Mouse (Mus musculus): Measurements from ENCODE around the gene Entpd7. TPM values are rescaled to one million over a fixed set of nuclear protein-coding genes. Genes with fewer than 3 reads are reported as not detected.

The Entpd7 gene
- polyA plus RNA-seq, 1 experiment: 4.1 TPM

DNA sequence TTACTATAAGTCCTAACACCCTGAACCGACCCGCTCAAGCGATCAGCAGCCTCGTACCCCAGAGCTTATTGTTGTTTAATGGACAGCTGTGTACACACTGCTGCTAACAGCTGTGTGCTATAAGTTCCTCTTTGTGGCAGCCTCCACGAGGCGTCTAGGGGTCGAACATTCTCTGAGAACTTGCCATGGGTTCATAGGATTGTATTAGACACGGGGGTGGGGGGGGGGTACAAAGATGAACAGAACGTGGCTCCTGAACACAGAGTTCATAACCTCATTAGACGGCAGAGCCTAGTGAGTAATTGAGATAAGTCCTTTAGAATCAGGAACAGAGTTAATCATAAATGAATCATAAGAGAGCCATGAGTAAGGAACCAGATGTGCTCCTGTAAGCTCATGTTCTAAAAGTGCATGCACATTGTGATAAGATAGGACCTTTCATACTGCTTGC lies 6.1 kb downstream of the Entpd7 start:
- 61% methylated on average over 10 of the region's 10 CpGs for WGBS
- Histone ChIP-seq H3K4me3 (replicated peaks; ENCODE audit: extremely low read depth, low read depth, low read length) (no peak overlapping the region), H3K4me1 (ENCODE audit: control insufficient read depth, insufficient read depth, low read length) (no peaks in the 10 kb centered on the region)
- TF ChIP-seq CTCF (IDR thresholded peaks at IDR 0.05; ENCODE audit: insufficient read depth, low read length) (no peak), POLR2A (IDR thresholded peaks at IDR 0.05; ENCODE audit: borderline replicate concordance, extremely low read depth, low read depth, low read length) (no peak)
- no peak for DNase-seq

DNA sequence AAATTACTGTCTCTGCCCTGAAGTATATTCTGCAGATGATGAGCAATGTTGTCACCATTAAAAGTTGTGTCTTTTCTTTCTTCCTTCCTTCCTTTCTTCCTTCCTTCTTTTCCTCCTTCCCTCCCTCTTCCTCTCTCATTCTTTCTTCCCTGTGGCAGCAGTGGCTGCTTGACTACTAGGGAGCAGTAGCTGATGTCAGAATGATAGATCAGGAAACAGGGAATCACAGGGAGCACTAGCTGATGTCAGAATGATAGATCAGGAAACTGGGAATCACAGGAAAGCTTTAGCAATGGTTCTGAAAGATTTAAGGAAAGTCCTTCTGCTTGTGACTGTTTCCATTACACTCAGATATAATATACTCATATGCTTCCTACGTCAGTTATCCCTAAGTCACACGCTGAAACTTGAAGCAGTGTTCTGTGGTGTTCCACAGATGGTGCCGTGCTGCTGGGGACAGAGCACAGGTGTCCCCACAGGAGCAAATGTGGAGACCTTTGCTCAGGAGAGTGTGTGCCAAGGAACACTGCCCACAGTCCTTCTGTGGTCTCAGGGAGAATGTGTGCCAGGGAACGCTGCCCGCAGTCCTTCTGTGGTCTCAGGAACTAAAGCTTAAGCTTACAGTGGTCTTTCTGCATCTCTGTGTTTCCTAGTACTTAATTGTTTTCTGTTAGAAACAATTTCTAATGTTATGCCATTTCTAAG lies 8.3 kb downstream of the Entpd7 start:
- no peak overlapping the region for H3K4me3 ChIP-seq (replicated peaks; ENCODE audit: extremely low read depth, low read depth, low read length)
- no peak for TF ChIP-seq CTCF (IDR thresholded peaks at IDR 0.05; ENCODE audit: insufficient read depth, low read length)
- TF ChIP-seq POLR2A (IDR thresholded peaks at IDR 0.05; ENCODE audit: borderline replicate concordance, extremely low read depth, low read depth, low read length): no peak
- DNase-seq: no peak
- WGBS: 90% methylated on average over 5 of the region's 5 CpGs
- no peaks in the 10 kb centered on the region for H3K4me1 ChIP-seq (ENCODE audit: control insufficient read depth, insufficient read depth, low read length)

- Histone ChIP-seq H3K4me3 (replicated peaks; ENCODE audit: extremely low read depth, low read depth, low read length) (no peak overlapping the region), H3K4me1 (ENCODE audit: control insufficient read depth, insufficient read depth, low read length) (no peaks in the 10 kb centered on the region)
- TF ChIP-seq POLR2A (IDR thresholded peaks at IDR 0.05; ENCODE audit: borderline replicate concordance, extremely low read depth, low read depth, low read length): no peak
- no peak for TF ChIP-seq CTCF (IDR thresholded peaks at IDR 0.05; ENCODE audit: insufficient read depth, low read length)
- DNase-seq: no peak
- 70% methylated on average over 11 of the region's 11 CpGs for WGBS
These were observed 9.7 kb downstream of the Entpd7 start for GRCm38 (mm10) chr19:43699021-43699762.

DNA sequence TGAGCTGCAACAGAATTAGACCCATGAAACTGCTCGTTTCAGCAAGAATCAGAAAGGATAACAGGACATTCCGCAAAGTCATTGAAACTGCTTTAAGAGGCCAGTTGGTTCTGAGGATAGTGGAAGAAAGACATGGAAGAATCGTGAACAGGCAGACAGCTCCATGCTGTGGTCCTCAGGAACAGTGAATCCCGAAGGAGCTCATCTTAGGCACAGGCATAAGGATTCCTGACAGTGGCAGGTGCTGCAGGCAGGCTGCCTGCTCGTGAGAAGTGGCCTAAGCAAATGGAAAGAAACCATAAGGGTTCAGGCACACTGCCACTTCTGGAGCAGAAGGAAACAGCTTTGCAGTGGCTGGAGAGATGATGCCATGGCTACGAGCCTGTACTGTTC lies 10.3 kb downstream of the Entpd7 start:
- Histone ChIP-seq H3K4me1 (ENCODE audit: control insufficient read depth, insufficient read depth, low read length) (no peaks in the 10 kb centered on the region), H3K4me3 (replicated peaks; ENCODE audit: extremely low read depth, low read depth, low read length) (no peak overlapping the region)
- no peak for DNase-seq
- 84% methylated on average over 6 of the region's 6 CpGs for WGBS
- TF ChIP-seq CTCF (IDR thresholded peaks at IDR 0.05; ENCODE audit: insufficient read depth, low read length) (no peak), POLR2A (IDR thresholded peaks at IDR 0.05; ENCODE audit: borderline replicate concordance, extremely low read depth, low read depth, low read length) (no peak)

DNA sequence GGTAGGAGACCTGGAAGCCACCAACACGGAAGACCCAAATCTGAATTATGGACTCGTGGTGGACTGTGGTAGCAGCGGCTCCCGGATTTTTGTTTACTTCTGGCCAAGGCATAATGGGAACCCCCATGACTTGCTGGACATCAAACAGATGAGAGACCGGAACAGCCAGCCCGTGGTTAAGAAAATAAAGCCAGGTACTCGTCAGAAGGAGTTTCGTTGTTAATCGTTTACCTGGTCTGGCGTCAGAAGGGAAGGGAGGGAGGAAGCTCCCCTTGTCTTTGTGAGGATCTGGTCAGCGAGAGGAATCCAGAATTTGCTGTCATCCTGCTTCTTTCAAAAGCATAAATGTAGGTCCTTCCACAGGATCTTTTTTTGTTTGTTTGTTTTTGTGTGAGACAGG lies 14.7 kb downstream of the Entpd7 start:
- Histone ChIP-seq H3K4me3 (replicated peaks; ENCODE audit: extremely low read depth, low read depth, low read length) (no peak overlapping the region), H3K4me1 (ENCODE audit: control insufficient read depth, insufficient read depth, low read length) (no peaks in the 10 kb centered on the region)
- 81% methylated on average over 11 of the region's 11 CpGs for WGBS
- TF ChIP-seq CTCF (IDR thresholded peaks at IDR 0.05; ENCODE audit: insufficient read depth, low read length) (no peak), POLR2A (IDR thresholded peaks at IDR 0.05; ENCODE audit: borderline replicate concordance, extremely low read depth, low read depth, low read length) (no peak)
- DNase-seq: no peak

GRCm38 (mm10) chr19:43704787-43705497 lies 15.5 kb downstream of the Entpd7 start:
- 93% methylated on average over 17 of the region's 17 CpGs for WGBS
- H3K4me3 ChIP-seq (replicated peaks; ENCODE audit: extremely low read depth, low read depth, low read length): no peak overlapping the region
- no peak for DNase-seq
- TF ChIP-seq POLR2A (IDR thresholded peaks at IDR 0.05; ENCODE audit: borderline replicate concordance, extremely low read depth, low read depth, low read length): no peak
- no peak for TF ChIP-seq CTCF (IDR thresholded peaks at IDR 0.05; ENCODE audit: insufficient read depth, low read length)
- no peaks in the 10 kb centered on the region for H3K4me1 ChIP-seq (ENCODE audit: control insufficient read depth, insufficient read depth, low read length)

DNA sequence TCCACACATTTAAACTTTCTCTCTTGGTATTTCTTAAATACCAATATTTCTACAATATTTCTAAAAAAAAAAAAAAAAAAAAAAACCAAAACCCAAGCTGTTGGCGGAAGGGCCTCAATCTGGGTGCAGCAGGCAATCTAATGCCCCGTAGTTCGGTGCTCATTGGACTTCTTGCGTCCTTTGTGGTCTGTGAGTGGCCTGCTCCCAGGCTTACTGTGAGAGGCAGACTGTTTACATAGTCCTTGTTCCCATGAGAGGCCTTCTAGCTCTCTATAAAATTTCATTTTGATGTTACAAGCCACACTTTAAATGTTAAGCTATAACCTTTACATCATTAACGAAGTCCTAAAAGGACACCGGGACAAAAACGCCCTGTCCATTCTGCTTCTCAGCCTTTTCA lies 18.7 kb downstream of the Entpd7 start:
- 66% methylated on average over 7 of the region's 7 CpGs for WGBS
- no peak for DNase-seq
- Histone ChIP-seq H3K4me3 (replicated peaks; ENCODE audit: extremely low read depth, low read depth, low read length) (no peak overlapping the region), H3K4me1 (ENCODE audit: control insufficient read depth, insufficient read depth, low read length) (no peaks in the 10 kb centered on the region)
- no peak for TF ChIP-seq CTCF (IDR thresholded peaks at IDR 0.05; ENCODE audit: insufficient read depth, low read length)
- TF ChIP-seq POLR2A (IDR thresholded peaks at IDR 0.05; ENCODE audit: borderline replicate concordance, extremely low read depth, low read depth, low read length): no peak

- H3K4me1 ChIP-seq (ENCODE audit: control insufficient read depth, insufficient read depth, low read length): no peaks in the 10 kb centered on the region
- no peak for TF ChIP-seq POLR2A (IDR thresholded peaks at IDR 0.05; ENCODE audit: borderline replicate concordance, extremely low read depth, low read depth, low read length)
- no peak for TF ChIP-seq CTCF (IDR thresholded peaks at IDR 0.05; ENCODE audit: insufficient read depth, low read length)
- no peak overlapping the region for H3K4me3 ChIP-seq (replicated peaks; ENCODE audit: extremely low read depth, low read depth, low read length)
- 89% methylated on average over 8 of the region's 8 CpGs for WGBS
- DNase-seq: no peak
These were observed 19.8 kb downstream of the Entpd7 start for GRCm38 (mm10) chr19:43709317-43709716.

- DNase-seq: no peak
- H3K4me1 ChIP-seq (ENCODE audit: control insufficient read depth, insufficient read depth, low read length): no peaks in the 10 kb centered on the region
- TF ChIP-seq POLR2A (IDR thresholded peaks at IDR 0.05; ENCODE audit: borderline replicate concordance, extremely low read depth, low read depth, low read length): no peak
- no peak for TF ChIP-seq CTCF (IDR thresholded peaks at IDR 0.05; ENCODE audit: insufficient read depth, low read length)
- no peak overlapping the region for H3K4me3 ChIP-seq (replicated peaks; ENCODE audit: extremely low read depth, low read depth, low read length)
- whole genome bisulfite sequencing: 54% methylated on average over 22 of the region's 22 CpGs
These were observed 21.9 kb downstream of the Entpd7 start for GRCm38 (mm10) chr19:43711159-43711916.
